Mouse (Mus musculus) kidney, postnatal 14 days (tissue): ENCODE measurements around the gene Aif1.
A peak's percentile ranks its signal among the peaks of the same experiment; 100 is the strongest.

ENCODE experiments used
- DNase-seq: peaks from one replicate; pipeline ENCODE4 v3.0.0; 2022; ENCODE audit warnings: mixed read lengths

Gene Aif1

DNA sequence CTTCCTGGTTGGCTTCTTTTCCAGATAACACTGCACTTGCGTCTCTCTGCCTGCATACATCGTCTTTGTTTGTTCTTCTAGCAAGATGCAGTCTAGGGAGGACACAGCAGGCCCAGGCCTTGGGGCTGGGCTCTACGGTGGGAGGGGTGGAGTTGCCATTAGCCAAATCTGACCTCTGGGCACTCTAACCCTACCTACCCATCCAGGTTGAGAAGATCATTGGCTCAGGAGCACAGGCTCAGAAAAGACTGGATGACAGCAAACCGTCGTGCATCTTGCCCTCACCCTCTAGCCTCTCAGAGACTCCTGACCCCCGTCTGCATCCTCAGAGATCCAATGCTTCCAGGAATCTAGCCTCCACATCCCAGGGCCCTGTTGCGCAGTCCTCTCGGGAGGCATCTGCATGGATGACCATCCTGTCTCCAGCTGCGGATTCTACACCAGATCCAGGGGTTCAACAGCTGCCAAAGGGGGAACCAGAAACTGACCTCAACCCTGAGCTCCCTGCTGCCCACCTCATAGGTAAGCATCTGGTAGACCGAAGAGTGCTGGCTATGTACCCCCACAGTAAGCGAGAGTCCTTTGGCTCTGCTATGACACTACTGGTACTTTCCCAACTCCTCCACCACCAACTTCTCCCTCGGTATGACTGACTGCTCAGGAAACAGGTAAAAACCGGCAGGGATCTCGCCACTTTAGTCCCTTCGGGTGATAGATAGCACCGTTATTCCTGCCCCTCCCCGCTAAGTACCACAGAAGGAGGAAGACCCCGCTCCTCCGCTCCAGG is 19.2 kb upstream of the Aif1 start:
- DNase-seq, result no peak

DNA sequence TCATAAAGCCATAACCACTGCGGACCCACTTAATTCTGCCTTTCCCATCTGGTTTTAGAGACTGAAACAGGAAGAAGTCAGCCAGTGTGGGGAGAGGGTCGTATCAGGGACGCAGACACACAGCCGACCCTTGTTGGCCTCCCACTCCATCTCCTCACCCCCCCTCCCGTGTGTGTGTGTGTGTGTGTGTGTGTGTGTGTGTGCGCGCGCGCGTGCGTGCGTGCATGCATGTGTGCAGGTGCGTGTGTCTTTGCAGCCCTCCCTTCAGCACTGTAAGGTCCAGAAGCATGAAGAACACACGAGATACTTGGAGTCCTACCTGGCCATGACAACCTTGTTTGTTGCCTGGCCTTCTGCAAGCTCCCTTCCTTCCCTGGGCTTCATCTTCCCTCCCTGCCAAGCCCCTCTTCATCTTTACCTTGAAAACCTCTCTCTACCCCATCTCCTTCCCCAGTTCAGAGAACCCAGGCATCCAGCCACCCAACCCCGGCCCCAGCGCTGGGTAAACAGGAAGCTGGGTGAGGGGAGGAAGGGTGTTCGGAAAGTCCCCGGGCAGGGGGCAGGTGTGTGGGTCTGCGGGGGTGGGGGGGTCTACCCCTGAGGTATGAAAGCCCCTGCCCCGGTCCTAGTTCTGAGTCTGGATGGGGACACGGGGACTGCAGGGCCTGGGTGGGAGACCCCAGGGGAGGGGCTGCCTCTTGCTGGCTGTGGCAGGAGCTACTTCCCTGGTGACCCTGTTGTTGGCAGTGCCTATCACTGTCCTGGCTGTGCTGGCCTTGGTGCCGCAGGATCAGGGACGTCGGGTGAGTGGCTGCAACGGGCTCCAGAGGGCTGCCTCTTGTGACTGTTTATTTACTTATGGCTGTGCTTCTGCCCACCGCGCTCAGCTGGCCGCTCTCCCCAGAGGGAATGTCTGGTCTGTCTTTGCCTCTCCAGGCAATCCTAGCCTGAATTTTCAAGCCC is 18.3 kb upstream of the Aif1 start, which contains the start of gene Ltb:
Ltb (plus strand) TSS at position 559 of the 963 bp plus-strand sequence.
- no peak for DNase-seq

DNA sequence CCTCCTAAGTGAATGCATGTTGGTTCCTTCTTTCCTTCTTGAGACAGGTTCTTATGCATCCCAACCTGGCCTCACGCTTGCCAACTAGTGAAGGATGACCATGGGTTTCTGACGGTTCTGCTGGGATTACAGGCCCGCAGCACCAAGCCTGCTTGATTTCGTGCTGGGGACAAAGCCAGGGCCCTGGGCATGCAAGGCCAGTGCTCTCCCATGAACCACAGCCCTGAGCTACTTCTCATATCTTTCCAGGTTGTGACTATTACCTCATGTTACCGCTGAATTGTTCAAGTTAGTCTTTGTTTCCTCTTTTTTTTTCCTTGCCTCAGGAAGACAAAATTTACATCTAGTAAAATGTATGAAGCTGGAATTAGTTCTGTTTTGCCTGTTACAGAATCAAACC is 17.1 kb upstream of the Aif1 start:
- DNase-seq, result no peak

DNA sequence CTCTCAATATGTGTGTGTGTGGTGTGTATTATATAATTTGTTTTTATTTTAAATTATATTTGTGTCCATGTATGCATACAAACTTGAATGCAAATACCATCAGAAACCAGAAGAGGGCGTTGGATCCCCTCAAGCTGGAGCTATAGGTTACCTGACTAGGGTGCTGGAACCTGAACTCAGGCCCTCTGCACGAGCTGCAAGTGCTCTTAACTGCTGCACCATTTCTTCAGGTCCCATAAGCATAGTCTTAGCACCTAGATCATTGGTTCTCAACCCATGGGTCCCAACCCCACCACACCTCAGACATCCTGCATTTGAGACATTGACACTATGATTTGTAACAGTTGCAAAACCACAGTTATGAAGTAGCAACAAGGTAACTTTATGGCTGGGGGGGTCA is 15.9 kb upstream of the Aif1 start:
- no peak for DNase-seq

DNA sequence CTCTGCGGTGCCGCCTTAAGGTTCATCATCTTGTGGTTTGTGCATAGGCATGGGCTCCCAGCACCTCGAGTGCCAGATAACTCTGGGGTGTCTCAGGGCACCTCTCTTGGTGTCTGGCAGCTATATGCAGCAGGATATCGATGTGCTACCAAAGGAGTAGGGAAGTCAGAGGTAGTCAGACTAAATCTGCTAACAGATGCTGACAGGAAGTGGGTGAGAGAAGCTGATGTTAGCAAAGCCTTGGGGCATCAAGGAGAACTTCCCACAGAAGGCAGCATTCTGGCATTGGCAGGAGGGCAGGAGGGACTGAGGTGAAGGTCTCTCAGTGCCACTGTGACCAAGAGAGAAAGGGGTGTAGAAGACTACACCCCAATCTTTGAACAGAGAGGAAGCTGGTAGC is 14.2 kb upstream of the Aif1 start:
- DNase-seq, result no peak

DNA sequence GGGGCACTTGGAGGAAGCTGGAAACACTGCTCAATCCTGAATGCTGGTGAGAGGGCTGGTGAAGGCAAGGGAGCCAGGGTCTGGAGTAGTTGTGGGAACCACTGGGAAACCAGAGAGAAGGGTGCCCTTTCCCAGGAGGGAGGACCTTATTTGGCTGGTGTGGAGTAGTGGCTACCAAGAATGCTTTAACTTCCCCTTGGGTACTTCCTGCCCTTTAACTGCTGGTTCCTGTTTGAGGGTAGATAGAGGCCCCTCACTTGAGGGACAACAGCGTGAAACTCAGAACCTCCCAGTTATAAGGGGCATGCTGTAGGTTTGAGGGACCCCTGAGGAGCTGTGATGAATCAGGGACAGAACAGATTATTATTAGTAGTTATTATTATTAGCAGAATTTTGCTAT is 13.3 kb upstream of the Aif1 start:
- no peak for DNase-seq

- DNase-seq, result no peak
Measured at GRCm38 (mm10) chr17:35187959-35188610, 12.2 kb upstream of the Aif1 start, which contains the start of gene Lst1. Gene Lst1 (minus strand): TSS chr17:35188439.

GRCm38 (mm10) chr17:35187345-35187744 is 11.5 kb upstream of the Aif1 start:
- DNase-seq, result no peak

GRCm38 (mm10) chr17:35186681-35187080 is 10.8 kb upstream of the Aif1 start:
- DNase-seq, result no peak

GRCm38 (mm10) chr17:35185639-35186611 is 10.1 kb upstream of the Aif1 start:
- DNase-seq, result peak; percentile 82

DNA sequence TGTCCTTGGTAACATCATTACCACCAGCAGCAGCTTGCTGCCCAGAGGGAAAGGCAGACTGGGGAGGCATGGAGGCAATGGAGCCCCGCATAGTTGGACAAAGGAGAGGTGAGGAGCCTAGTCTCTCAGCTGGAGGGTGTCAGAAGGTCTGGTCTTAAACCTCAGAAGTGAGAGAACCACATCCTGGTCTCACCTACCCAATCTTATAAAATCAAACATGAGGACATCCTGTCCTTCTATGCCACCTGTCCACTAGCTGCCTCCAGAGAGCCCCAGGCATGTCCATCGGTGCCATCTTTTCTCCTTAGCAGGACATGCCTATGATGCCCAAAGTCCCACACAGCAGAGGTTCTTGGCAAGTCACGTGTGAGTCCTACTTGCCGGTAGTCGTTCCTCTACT is 4.2 kb upstream of the Aif1 start:
- DNase-seq, result no peak

GRCm38 (mm10) chr17:35178528-35178927 is 2.7 kb upstream of the Aif1 start:
- DNase-seq, result peak; percentile 79

GRCm38 (mm10) chr17:35175382-35175781 is 486 bp downstream of the Aif1 start:
- no peak for DNase-seq

DNA sequence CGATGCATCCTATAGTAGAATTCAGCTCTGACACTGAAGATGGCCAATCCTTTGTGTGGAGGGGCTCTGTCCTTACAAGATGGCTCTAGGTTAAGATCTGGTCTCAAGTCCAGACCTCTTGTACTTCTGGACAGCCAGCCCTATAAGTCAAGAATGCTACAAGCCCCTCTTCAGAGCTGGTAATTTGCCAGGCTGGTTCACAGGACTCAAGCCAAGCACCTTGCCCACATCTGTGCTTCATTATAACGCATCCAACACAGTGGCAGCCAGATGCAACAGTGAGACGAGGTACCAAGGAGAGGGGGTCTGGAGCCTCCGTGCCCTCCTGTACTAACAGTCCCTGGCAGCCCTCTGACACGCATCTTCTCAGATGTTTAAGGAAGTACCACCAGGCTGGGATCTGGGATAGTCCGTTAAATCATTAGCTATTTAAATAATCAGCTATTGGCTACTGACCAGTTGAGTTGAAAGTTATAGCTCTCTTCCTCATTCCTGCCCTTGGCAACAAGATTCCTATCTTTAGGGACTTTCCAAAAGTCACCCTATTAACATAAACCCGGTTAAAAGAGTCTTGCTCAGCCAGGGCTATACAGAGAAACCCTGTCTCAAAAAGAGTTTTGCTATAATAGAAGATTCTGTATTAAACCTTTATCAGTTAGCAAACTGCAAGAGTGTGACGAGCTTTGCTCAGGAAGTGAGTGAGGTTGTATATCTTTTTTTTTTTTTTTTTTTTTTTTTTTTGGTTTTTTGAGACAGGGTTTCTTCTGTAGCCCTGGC is 1.5 kb downstream of the Aif1 start:
- no peak for DNase-seq

DNA sequence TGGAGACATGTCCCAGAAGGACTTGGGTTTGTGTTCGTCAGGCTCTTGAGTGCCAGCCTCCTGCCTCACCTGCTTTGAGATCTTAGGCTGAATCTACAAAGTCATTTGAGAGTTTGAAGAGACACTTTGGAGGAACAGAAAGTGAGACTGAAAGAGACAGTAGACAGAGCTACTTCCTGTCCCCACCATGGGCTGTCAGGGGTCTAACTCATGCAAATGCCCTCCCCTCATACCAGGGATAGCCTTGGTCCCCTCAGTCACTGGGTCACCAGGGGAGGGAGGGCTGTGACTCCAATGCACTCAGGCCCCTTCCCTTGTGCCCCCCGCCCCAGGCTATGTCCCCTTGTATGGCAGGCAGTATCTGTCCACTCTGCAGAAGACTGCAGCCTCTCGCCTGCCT is 2.5 kb downstream of the Aif1 start:
- no peak for DNase-seq

GRCm38 (mm10) chr17:35172445-35173234 is 3.2 kb downstream of the Aif1 start:
- no peak for DNase-seq

DNA sequence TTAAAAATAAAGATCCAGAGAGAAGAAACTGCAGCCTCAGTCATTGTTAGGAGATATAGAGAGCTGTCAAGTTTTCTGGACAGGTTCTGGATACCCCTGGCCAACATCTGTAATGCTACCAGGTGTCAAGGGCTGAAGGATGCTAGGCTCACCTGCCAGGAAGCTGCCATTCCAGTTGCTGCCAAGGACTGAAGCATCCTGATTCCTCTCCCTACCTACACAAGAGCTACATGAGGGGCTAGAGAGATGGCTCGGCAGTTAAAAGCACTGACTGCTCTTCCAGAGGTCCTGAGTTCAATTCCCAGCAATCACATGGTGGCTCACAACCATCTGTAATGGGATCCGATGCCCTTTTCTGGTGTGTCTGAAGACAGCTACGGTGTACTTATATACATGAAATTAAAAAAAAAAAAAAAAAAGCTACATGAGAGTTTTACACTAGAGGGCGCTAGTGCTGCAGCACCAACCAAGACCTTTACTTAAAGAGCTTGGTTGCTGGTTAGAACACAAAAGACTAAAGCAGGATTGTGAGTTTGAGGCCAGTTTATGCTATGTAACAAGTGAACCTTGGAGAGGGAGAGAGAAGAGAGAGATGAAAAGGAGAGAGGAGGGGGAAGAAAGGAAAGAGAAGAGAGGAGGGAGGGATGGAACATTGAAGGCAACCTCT is 7.2 kb downstream of the Aif1 start:
- DNase-seq, result no peak

- no peak for DNase-seq
Measured at GRCm38 (mm10) chr17:35167794-35168193, 8.1 kb downstream of the Aif1 start.

GRCm38 (mm10) chr17:35166352-35167035 is 9.4 kb downstream of the Aif1 start:
- DNase-seq, result peak; percentile 83
